Mouse (Mus musculus): Measurements from ENCODE around the gene Rnf135. TPM values are rescaled to one million over a fixed set of nuclear protein-coding genes. Genes with fewer than 3 reads are reported as not detected.
"Not testable (repeated sequence)": the region's sequence is repeated elsewhere in the genome, so short reads cannot be mapped to it uniquely, and the experiment has no call there.

Rnf135 gene
- polyA plus RNA-seq, 3 experiments from 2014 or later = 10.2 to 12.1 (median 11.1) TPM

GRCm38 (mm10) chr11:80163362-80164116 is 20.1 kb upstream of the Rnf135 start:
- ATAC-seq = no peak

- ATAC-seq = no peak
Measured at GRCm38 (mm10) chr11:80164224-80164623, 19.4 kb upstream of the Rnf135 start.

GRCm38 (mm10) chr11:80168121-80168520 is 15.5 kb upstream of the Rnf135 start:
- no peak for ATAC-seq

DNA sequence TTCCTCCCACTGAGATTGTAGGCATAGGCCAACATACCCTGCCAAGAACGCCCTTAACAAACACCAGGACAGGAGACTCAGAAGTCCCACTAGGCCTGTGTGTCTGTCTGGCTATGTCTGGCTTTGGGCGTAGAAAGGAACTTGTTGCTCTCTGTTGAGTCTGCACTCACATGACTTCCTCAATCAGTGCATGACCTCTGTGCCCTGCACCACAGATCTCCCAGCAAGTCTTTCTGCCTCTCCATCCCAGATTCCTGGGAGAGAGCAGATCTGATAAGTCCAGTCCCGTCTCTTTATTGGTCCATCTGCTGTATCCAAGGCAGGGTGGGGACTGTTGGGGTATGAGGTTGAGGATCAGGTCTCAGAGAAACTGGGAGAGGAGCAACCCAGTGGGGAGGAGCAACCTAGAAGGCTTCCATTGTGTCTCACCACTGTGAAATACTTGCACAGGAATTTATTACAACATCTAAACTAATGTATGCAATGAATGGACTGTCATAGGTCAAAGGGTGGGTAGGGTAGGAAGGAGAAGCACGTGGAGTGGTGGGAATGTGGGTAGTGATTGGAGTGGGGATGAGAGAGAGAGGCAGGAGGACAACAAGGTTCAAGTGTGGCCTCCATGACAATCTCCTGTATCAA is 14.9 kb upstream of the Rnf135 start:
- ATAC-seq = no peak

DNA sequence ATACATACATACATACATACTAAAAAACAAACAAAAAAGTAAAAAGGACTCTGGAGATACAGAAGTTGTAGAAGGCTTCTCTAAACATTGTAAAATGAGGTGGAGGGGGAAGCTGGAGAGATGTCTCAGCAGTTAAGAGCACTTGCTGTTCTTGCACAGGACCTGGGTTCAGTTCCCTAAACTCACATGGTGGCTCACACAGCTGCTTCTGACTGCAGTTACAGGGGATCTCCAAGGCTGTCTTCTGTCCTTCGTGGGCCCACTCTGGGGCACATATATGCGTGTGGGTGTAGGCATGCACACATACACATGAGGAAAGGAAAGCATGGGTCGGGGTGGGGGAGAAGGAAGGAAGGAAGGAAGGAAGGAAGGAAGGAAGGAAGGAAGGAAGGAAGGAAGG is 14.0 kb upstream of the Rnf135 start:
- no peak for ATAC-seq

DNA sequence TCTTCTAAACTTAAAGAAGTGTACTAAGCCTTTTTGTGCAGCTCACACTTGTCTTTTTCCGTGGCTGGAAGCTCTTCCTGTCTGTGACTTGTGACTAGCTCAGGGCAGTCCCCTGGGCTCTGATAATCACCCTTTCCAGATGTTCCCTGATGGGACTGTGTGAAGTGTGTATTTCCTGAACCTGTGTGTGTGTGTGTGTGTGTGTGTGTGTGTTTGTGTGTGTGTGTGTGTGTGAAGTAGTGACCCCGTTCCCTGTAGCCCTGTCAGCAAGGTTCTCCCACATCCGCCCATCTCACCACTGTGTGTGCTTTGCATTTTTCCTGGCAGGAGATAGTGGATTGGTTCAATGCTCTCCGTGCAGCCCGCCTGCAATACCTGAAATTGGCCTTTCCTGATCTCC is 13.3 kb upstream of the Rnf135 start:
- ATAC-seq = no peak

DNA sequence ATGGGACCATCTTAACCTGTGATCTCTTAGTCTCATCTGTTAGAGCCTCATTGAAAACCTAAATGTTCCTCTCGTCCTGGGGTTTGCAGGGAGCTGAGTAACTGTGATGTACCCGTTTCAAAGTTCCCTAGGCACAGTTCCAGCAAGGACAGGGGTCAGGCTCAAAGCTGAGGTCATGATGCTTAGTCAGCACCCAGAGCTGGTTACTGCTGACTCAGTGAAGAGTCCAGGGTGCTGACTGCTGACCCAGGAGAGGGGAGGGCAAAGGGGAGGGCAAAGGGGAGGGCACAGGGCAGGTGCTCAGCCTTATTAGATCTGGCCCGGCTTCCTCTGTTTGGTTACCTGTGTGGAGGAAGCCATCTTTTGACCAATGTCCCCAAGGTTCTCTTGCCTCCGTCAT is 11.8 kb upstream of the Rnf135 start:
- no peak for ATAC-seq

DNA sequence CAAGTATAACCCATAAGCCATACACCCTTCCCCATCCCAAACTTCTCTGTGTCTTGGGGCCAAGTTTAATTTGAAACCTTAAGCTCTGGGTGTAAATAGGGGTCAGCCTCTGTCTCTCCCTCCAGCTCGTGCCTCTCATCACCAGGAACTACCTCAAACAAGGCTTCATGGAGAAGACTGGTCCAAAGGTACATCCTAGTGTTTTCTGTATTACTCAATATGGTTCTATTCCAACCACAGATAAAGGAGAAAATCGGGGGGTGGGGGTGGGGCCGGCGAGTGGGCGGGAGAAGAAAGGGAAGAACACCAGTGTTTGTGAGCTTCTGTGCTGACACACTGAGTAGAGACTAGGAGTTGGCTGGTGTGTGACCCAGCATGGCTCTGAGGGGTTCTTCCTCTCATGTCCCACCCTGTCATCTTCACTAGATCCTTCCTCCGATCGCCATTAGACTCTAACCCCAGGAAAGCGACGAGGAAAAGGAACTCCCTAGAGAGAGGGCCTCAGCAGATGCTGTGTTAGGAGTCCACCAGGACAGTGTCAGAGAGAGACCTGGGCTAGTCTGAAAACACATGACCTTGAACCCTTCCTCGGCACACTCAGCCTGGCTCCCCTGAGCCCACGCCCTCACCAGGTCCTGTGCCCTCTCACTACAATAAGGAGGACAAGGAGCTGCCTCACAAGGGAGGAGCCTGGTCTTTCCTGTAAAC is 9.5 kb upstream of the Rnf135 start:
- ATAC-seq = no peak

- no peak for ATAC-seq
Measured at GRCm38 (mm10) chr11:80176911-80177895, 6.4 kb upstream of the Rnf135 start.

DNA sequence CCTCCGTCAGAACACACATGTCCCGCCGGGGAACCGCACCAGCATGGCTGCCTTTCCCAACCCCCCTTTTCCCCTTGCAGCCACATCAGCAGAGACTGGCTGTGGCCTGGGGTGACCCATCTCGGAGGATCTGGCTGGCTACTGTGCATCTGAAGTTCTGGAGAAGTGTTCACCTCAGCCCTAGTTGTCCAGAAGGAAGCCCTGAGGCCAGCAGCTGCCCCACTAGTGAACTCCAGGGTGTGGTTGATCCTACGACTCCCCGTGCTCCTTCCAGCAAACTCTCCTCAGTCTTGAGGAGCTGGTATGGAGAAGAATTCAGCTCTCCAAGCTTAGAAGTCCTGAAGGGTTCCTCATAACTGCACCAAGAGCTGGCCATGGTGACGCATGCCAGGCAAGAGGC is 5.3 kb upstream of the Rnf135 start:
- no peak for ATAC-seq

DNA sequence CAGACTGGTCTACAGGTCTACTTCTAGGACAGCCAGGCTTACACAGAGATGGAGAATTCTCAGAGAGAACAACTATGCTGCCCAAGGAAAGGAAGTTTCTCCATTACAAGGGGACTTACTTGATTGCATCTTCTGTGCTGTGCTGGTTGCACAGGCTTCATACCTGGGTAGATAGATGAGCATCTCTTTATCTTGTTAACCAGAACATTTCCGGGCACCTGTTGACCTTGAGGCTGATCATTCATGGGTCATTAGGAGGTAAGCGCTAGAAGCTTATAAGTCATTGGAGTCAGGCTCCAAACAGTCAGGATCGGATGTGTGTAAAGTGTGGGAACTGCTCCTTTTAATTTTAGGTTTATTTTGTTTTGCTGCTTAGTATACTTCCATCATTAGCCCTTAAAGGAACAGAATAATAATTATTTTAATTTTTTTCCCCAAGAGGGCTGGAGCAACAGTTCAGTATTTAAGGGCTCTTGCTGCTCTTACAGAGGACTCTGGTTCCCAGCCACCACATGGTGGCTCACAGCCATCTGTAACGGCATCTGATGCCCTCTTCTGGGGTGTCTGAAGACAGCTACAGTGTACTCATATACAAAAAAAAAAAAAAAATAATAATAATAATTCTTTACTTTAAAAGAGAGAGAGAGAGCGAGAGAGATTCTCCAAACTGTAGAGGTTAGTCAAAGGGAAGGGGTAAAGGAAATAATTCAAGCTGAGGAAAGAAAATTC is 2.5 kb upstream of the Rnf135 start:
- ATAC-seq = no peak

DNA sequence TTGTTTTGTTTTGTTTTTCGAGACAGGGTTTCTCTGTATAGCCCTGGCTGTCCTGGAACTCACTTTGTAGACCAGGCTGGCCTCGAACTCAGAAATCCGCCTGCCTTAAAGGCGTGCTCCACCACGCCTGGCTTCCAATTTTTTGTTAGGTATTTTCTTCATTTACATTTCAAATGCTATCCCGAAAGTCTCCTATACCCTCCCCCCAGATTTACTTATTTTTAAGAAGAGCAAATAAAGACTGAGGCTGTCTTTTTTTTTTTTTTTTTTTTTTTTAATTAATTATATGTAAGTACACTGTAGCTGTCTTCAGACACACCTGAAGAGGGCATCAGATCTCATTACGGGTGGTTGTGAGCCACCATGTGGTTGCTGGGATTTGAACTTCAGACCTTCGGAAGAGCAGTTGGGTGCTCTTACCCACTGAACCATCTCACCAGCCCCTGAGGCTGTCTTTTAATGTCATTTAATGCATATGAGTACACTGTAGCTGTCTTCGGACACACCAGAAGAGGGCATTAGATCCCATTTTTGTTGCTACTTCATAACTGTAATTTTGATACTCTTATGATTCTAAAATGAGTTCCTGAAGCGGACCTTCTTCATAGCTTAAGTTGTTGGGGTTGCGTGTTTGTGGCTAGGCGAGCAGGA is 472 bp upstream of the Rnf135 start:
- ATAC-seq = peak; percentile 55

DNA sequence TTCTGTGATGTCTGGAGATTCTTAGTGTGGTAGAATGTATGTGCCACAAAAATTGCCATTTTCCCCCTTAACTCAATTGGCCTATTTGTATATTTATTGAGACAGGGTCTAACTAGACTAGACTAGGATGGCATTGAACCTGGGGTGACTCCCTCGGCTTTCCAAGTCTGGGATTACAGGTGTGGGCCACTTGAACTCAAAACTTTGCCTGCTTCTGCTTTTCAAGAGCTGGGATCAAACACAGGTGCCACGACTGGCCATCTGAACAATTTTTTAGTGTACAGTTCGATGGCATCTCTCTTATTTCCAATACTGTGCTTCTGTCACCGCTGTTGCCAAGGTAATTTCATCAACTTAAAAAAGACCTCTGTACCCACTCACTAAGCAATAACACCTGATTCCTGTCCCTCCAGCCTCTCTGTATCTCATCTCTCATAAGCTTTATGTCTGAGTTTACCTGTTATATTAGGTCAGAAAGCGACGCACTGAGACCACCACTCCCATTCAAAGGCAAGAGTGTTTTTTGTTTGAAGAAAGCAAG is 950 bp downstream of the Rnf135 start:
- ATAC-seq = no peak

DNA sequence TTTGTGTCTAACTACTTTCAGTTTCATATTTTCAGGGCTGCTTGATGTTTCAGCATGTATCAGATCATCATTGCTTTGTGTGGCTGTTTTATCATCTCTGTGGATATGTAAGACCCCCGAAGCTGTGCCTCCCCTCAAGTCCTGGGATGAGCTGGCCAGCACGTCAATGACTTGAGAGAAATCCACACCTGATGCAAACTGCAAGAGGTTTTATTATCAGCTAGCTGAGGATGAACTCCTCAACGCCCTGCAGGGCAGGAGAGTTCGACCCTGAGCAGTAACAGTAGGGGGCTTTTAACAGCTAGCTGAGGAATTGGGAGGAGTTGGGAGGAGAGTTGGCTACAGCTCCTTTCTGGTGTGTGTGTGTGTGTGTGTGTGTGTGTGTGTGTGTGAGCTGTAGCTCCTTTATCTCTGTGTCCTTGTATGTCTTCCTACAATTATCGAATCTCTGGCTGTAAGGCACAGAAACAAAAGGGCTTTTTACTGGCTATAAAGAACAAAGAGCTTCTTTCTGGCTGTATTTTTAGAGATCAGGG is 1.9 kb downstream of the Rnf135 start:
- not testable (repeated sequence) for ATAC-seq

- no peak for ATAC-seq
Measured at GRCm38 (mm10) chr11:80190280-80190679, 6.6 kb downstream of the Rnf135 start.

DNA sequence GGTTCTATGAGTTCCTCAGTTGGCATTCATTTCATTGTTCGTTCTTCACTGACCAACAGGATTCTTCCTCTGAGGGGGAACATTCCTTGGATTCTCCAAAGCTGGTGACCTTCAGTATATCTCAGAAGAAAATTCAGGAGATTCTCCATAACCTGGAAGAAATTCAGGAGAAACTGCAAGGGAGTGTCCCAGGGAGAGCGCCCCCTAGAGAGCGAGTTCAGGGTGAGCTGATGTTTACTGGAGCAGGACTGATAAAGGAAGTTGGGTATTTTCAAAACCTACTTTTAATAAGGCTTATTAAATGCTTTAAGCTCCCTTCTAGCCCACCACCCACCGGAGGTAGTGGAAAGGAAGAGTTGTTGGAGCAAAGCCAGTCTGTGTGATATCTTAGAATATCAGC is 10.2 kb downstream of the Rnf135 start:
- no peak for ATAC-seq

DNA sequence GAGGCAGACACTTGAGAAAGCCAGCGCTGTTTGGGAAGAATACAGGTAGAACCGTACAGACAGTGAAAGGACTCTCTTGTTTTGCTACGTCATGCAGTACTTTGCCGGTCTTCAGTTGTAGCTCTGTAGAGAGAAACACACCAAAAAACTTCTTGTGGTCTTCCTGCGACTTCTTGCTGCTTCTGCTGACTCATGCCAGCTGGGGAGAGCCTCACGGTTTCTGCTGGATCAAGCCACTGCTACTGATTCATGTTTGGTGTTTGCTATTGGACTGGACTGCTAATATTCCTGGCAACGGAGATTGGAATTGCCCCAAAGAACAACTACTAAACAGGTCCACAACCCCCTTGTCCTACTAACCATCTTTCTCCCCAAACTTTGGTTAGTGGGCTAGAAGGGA is 12.7 kb downstream of the Rnf135 start:
- ATAC-seq = no peak

DNA sequence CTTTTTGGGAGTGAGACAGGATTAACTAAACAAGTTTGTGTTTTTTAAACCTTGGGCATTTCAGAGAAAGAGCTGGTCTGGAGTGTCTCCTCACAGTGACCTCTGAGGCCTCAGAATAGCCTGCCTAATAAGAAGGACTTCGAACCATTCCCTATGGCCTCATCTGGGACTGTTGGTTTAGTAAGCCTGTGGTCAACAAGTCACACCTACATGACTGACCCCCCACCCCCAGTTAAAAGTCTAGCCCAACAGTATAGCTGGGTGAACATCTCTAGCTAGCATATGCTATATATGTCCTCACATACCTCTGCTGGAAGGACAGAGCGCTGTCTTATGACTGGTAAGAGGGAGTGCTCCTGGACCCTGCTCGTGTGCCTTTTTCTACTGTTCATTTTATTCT is 15.7 kb downstream of the Rnf135 start:
- ATAC-seq = no peak

- ATAC-seq = no peak
Measured at GRCm38 (mm10) chr11:80199773-80200172, 16.1 kb downstream of the Rnf135 start.

DNA sequence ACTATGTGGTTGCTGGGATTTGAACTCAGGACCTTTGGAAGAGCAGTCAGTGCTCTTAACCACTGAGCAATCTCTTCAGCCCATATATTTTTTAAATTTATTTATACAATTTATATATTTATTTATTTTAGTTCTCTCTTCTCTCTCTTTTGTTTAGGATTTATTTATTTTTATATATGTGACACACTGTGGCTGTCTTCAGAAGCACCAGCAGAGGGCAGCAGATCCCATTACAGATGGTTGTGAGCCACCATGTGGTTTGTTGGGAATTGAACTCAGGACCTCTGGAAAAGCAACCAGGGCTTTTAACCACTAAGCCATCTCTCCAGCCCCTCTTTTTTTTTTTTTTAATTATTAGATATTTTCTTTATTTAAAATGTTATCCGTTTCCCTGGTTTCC is 16.7 kb downstream of the Rnf135 start:
- ATAC-seq = no peak

- no peak for ATAC-seq
Measured at GRCm38 (mm10) chr11:80202296-80202695, 18.6 kb downstream of the Rnf135 start.

Measured in inflammation-experienced regulatory T-cells, adult 6 months (primary cell).